Mouse (Mus musculus) brain, embryonic 14.5 days (tissue): ENCODE measurements around the gene H2-DMb1. TPM values are rescaled to one million over a fixed set of nuclear protein-coding genes. Genes with fewer than 3 reads are reported as not detected.

ENCODE experiments used
- DNase-seq: peaks from one replicate; pipeline ENCODE4 v3.0.0-alpha.2; 2011; ENCODE audit warnings: low read depth
- CTCF ChIP-seq: fragments of 200-500 bp; IDR thresholded peaks from 2 replicates; pipeline ENCODE4 v1.5.1; 2012; ENCODE audit warnings: inconsistent platforms, mild to moderate bottlenecking, moderate library complexity, borderline replicate concordance; ENCODE audit not compliant: insufficient read depth, insufficient read length; ENCODE audit errors: extremely low read depth
- POLR2A ChIP-seq: fragments of 200-500 bp; IDR thresholded peaks from 2 replicates; pipeline ENCODE4 v1.6.1; 2012; ENCODE audit warnings: mild to moderate bottlenecking, inconsistent platforms, borderline replicate concordance; ENCODE audit not compliant: poor library complexity, insufficient read depth, insufficient read length, severe bottlenecking; ENCODE audit errors: extremely low read depth
- polyA plus RNA-seq: library from polyadenylated mRNA; depleted of rRNA; stranded (reverse); fragments of >200 nt; gene quantifications from 2 replicates; pipeline ENCODE4 v1.2.3, GENCODE M21; 2012; rRNA removed

Gene H2-DMb1
- polyA plus RNA-seq: 0.82 and 1.1 TPM in 2 replicates

GRCm38 (mm10) chr17:34152923-34153322 lies at the start of gene H2-DMb1:
TSS of gene H2-DMb1 (plus strand) at chr17:34153072.
- TF ChIP-seq CTCF: no peak
- TF ChIP-seq POLR2A: no peak
- peak; percentile 56 for DNase-seq

- TF ChIP-seq POLR2A (no peak), CTCF (no peak)
- DNase-seq: no peak
These were observed 48.1 kb upstream of the H2-DMb1 start for GRCm38 (mm10) chr17:34104804-34105203.

GRCm38 (mm10) chr17:34106555-34106954 lies 46.3 kb upstream of the H2-DMb1 start:
- TF ChIP-seq CTCF (no peak), POLR2A (no peak)
- no peak for DNase-seq

- no peak for TF ChIP-seq CTCF
- TF ChIP-seq POLR2A: no peak
- peak; percentile 43 for DNase-seq
These were observed 45.6 kb upstream of the H2-DMb1 start for GRCm38 (mm10) chr17:34107109-34107867.

GRCm38 (mm10) chr17:34108460-34108859 lies 44.4 kb upstream of the H2-DMb1 start:
- DNase-seq: no peak
- TF ChIP-seq CTCF: no peak
- TF ChIP-seq POLR2A: no peak

- peak; percentile 63 for DNase-seq
- TF ChIP-seq POLR2A (no peak), CTCF (peak; percentile 40; the same call in 1 of the 2 replicates)
These were observed 43.6 kb upstream of the H2-DMb1 start for GRCm38 (mm10) chr17:34109038-34109805.

- TF ChIP-seq CTCF: no peak
- no peak for TF ChIP-seq POLR2A
- peak; percentile 57 for DNase-seq
These were observed 43.1 kb upstream of the H2-DMb1 start for GRCm38 (mm10) chr17:34109806-34110195.

GRCm38 (mm10) chr17:34110309-34110708 lies 42.6 kb upstream of the H2-DMb1 start:
- no peak for TF ChIP-seq POLR2A
- TF ChIP-seq CTCF: no peak
- no peak for DNase-seq

- DNase-seq: no peak
- no peak for TF ChIP-seq POLR2A
- no peak for TF ChIP-seq CTCF
These were observed 38.8 kb upstream of the H2-DMb1 start for GRCm38 (mm10) chr17:34114114-34114513.

- no peak for DNase-seq
- no peak for TF ChIP-seq CTCF
- no peak for TF ChIP-seq POLR2A
These were observed 36.0 kb upstream of the H2-DMb1 start for GRCm38 (mm10) chr17:34116736-34117370.

- DNase-seq: peak; percentile 41
- TF ChIP-seq POLR2A (no peak), CTCF (no peak)
These were observed 35.3 kb upstream of the H2-DMb1 start for GRCm38 (mm10) chr17:34117421-34118112.
